ENCODE assay signal across 7 mouse cellular contexts in the genomic region with DNA sequence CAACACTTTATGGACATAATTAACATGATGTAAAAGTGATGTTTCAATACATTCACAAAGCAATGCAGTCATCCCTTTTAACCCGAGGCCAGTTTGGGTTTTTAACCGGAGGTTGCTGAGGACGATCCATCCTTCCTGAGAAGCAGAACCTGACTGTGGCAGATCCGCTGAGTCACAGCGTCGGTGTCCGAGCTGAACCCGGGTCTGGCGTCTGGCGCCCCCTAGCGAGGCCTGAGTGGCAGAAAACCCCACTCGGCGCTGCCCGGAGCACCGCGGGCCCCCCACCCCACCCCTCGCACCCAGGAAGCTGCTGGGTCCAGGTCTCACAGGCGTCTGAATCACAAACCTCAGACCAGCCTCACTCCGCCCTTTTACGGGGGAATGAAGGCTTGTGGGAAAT. TPM values are rescaled to one million over a fixed set of nuclear protein-coding genes. Genes with fewer than 3 reads are reported as not detected.
DNase-seq lines count a peak whose midpoint lies in the region; ATAC-seq and TF ChIP-seq lines count a peak whose summit lies in the region.

No protein-coding gene starts in this region.

- H3K27ac ChIP-seq in CH12.LX (ENCODE audit: insufficient read depth, low read depth) = no peak overlapping the region
- no peak overlapping the region for H3K27ac ChIP-seq in liver, postnatal 0 days (ENCODE audit: low read depth)

- H3K4me1 ChIP-seq in CH12.LX (ENCODE audit: control insufficient read depth in 1 of 2, insufficient read depth in 2 of 2) = peaks cover 0 to 16% of the 10 kb centered on the region in 2 experiments; a peak in 2 of 4 replicates
- no peaks in the 10 kb centered on the region for H3K4me1 ChIP-seq in liver, postnatal 0 days (ENCODE audit: insufficient read depth)

- 0 out of 2 replicates have a peak, but pooled peaks have one; percentile 32 for TF ChIP-seq POLR2A in CH12.LX (IDR thresholded peaks at IDR 0.05; ENCODE audit: low read depth, low read length)

- H3K9ac ChIP-seq in CH12.LX (ENCODE audit: insufficient read depth, low read depth) = no peak overlapping the region
- H3K9ac ChIP-seq in liver, postnatal 0 days (replicated peaks) = no peak overlapping the region

- peak; percentile 41 to 91; a peak in 2 of 4 replicates for TF ChIP-seq CTCF in CH12.LX (conservative IDR thresholded peaks at IDR 0.05 in 1 of 2, IDR thresholded peaks at IDR 0.05 in 1 of 2; ENCODE audit: low read depth in 2 of 2, low read length in 2 of 2)
- TF ChIP-seq CTCF in liver, postnatal 0 days (IDR thresholded peaks at IDR 0.05; ENCODE audit: low read depth) = peak; percentile 70

- no peak overlapping the region; the same call in 1 of the 2 replicates for H3K4me2 ChIP-seq in CH12.LX (ENCODE audit: insufficient read depth, low read depth, poor library complexity, severe bottlenecking)
- no peak overlapping the region for H3K4me2 ChIP-seq in liver, postnatal 0 days (ENCODE audit: low read depth, low read length)

- H3K9me3 ChIP-seq in CH12.LX (replicated peaks; ENCODE audit: low read length) = no peaks in the 10 kb centered on the region
- H3K9me3 ChIP-seq in liver, postnatal 0 days (ENCODE audit: low read length) = no peaks in the 10 kb centered on the region

- no peak for TF ChIP-seq EP300 in CH12.LX (IDR thresholded peaks at IDR 0.05; ENCODE audit: low read length)
- no peak for TF ChIP-seq EP300 in liver, postnatal 0 days (IDR thresholded peaks at IDR 0.05; ENCODE audit: low read depth)

- no peak for ATAC-seq in liver, postnatal 0 days

- peak; percentile 66 for TF ChIP-seq RAD21 in CH12.LX (IDR thresholded peaks at IDR 0.05; ENCODE audit: low read depth, low read length)

- H3K79me2 ChIP-seq in CH12.LX (replicated peaks; ENCODE audit: control insufficient read depth, extremely low read depth, insufficient read depth, poor library complexity, severe bottlenecking) = no peaks in the 10 kb centered on the region

- H3K36me3 ChIP-seq in CH12.LX (replicated peaks in 1 of 2; ENCODE audit: control insufficient read depth in 1 of 2, insufficient read depth in 1 of 2, low read length in 1 of 2) = no peaks in the 10 kb centered on the region
- no peaks in the 10 kb centered on the region for H3K36me3 ChIP-seq in liver, postnatal 0 days (replicated peaks; ENCODE audit: insufficient read depth, low read length)

- H3K4me3 ChIP-seq in CH12.LX (replicated peaks in 1 of 3; ENCODE audit: low read depth in 2 of 3, low read length in 2 of 3, poor library complexity in 1 of 3) = no peak overlapping the region
- H3K4me3 ChIP-seq in liver, postnatal 0 days (ENCODE audit: low read depth, low read length) = no peak overlapping the region

- H3K27me3 ChIP-seq in CH12.LX (replicated peaks) = peaks cover 30% of the 10 kb centered on the region
- 0 out of 2 replicates have a peak, but pooled peaks cover 3% of the 10 kb centered on the region for H3K27me3 ChIP-seq in liver, postnatal 0 days (ENCODE audit: insufficient read depth, low read length)

- DNase-seq in CH12.LX (ENCODE audit: extremely low read depth) (peak; percentile 81), MEL-GATA-1-ER (ENCODE audit: extremely low read depth, low read depth) (peak; percentile 50)
- peak; percentile 76 for DNase-seq in cerebellum, adult 9-11 months
- peak; percentile 78 for DNase-seq in gastrocnemius, postnatal 10 days
- DNase-seq in kidney, adult 8-10 months = peak; percentile 53 to 74
- DNase-seq in liver, postnatal 0 days = peak; percentile 71
- peak; percentile 66 for DNase-seq in skeletal muscle tissue, adult 2 months (ENCODE audit: low read depth, low spot score)

- dilution Hi-C loops in CH12.LX (cut with MboI; ENCODE audit: extremely low pct_ligation_motif_present, extremely low pct_unique_long_range_greater_than_20kb, low sequenced_read_pairs) = no loop called here

- in situ Hi-C loops in CH12.LX (cut with MboI; ENCODE audit: low pct_ligation_motif_present, low pct_unique_long_range_greater_than_20kb, low sequenced_read_pairs) = no loop called here

- 1% methylated on average over 20 of the region's 20 CpGs for WGBS in liver, postnatal 0 days (ENCODE audit: insufficient replicate concordance)

TF ChIP-seq in CH12.LX, 34 proteins besides CTCF, POLR2A, EP300 and RAD21:
- TF ChIP-seq NRF1 (IDR thresholded peaks at IDR 0.05; ENCODE audit: low read depth, low read length) (peak; percentile 19; the same call in 1 of the 2 replicates), SMC3 (IDR thresholded peaks at IDR 0.05; ENCODE audit: low read depth, low read length) (peak; percentile 59), MAX (IDR thresholded peaks at IDR 0.05; ENCODE audit: low read length) (no peak), MEF2A (IDR thresholded peaks at IDR 0.05; ENCODE audit: borderline replicate concordance, low read depth, low read length) (0 out of 2 replicates have a peak, but pooled peaks have one; percentile 34), MAZ (IDR thresholded peaks at IDR 0.05; ENCODE audit: low read depth, low read length) (peak; percentile 76), GABPA (IDR thresholded peaks at IDR 0.05; ENCODE audit: insufficient replicate concordance, low read depth, low read length) (no peak), POLR2AphosphoS2 (IDR thresholded peaks at IDR 0.05; ENCODE audit: low read depth, low read length) (no peak), ETS1 (conservative IDR thresholded peaks at IDR 0.05; ENCODE audit: low read depth, low read length) (no peak), UBTF (IDR thresholded peaks at IDR 0.05; ENCODE audit: low read depth, low read length) (peak; percentile 37; the same call in 1 of the 2 replicates), MAFK (IDR thresholded peaks at IDR 0.05; ENCODE audit: insufficient replicate concordance, low read length) (peak; percentile 89), HCFC1 (IDR thresholded peaks at IDR 0.05; ENCODE audit: low read depth, low read length) (peak; percentile 40; the same call in 1 of the 2 replicates), ELF1 (IDR thresholded peaks at IDR 0.05; ENCODE audit: low read depth, low read length) (peak; percentile 56), PAX5 (IDR thresholded peaks at IDR 0.05; ENCODE audit: low read length) (no peak), CHD2 (IDR thresholded peaks at IDR 0.05; ENCODE audit: low read length) (no peak), CHD1 (IDR thresholded peaks at IDR 0.05; ENCODE audit: low read depth, low read length) (no peak), TCF12 (IDR thresholded peaks at IDR 0.05; ENCODE audit: low read depth, low read length) (peak; percentile 58; the same call in 1 of the 2 replicates), MYC (IDR thresholded peaks at IDR 0.05; ENCODE audit: low read depth, low read length) (no peak), IRF4 (IDR thresholded peaks at IDR 0.05; ENCODE audit: low read depth, low read length) (peak; percentile 34; the same call in 1 of the 2 replicates)

RNA-seq across cellular contexts. Expression of gene Mapt, which starts 47.0 kb away (rescaled TPM):
- total RNA-seq in CH12.LX (2012; rRNA removed) = 0.29 and 0.64 TPM in 2 replicates
- 0.18 and 0.21 TPM in 2 replicates for total RNA-seq in CH12.LX (2014; rRNA removed)
- 1.7 TPM in 2 replicates for polyA plus RNA-seq in CH12.LX (2012; ENCODE audit: insufficient read length, low read depth)
- total RNA-seq in gastrocnemius, postnatal 10 days (2021) = 10 to 100 TPM; 54.8 to 62.2 TPM
- 0.28 and 0.33 TPM in 2 replicates for polyA plus RNA-seq in liver, postnatal 0 days (2015; fragmentation: Nextera tagmentation; extraction: Ambion mirVana)

Comparison
In these comparisons a context has a peak if more than half of its experiments do, and no peak if none do; other contexts are left out.
1. RNA of gene Mapt, which starts 47.0 kb away (total RNA-seq): 54.8 to 62.2 TPM in gastrocnemius, postnatal 10 days; 0.18 to 0.64 TPM in CH12.LX; every median in the first group is over 10 times any median in the second.
2. Peak in every context shown above with its lines, with median percentiles within 50 percentile points of each other: DNase-seq.